Mouse (Mus musculus) stomach, embryonic 16.5 days (tissue): Measurements from ENCODE around the gene Plcl1. TPM values are rescaled to one million over a fixed set of nuclear protein-coding genes. Genes with fewer than 3 reads are reported as not detected.
"Not testable (repeated sequence)": the region's sequence is repeated elsewhere in the genome, so short reads cannot be mapped to it uniquely, and the experiment has no call there.

ENCODE experiments used
- ATAC-seq: fragments of 200-750 bp; cut with Nextera tagmentation; 2 replicates; pipeline ENCODE4 v1.8.0; 2017; ENCODE audit warnings: moderate number of reproducible peaks, moderate TSS enrichment; ENCODE audit not compliant: insufficient read depth, low FRiP score
- H3K27ac ChIP-seq: fragments of 300-500 bp; sonication (generic); 2 replicates; pipeline ENCODE4 v1.5.1; 2014; ENCODE audit warnings: low read length
- H3K27me3 ChIP-seq: fragments of 300-500 bp; sonication (generic); 2 replicates; pipeline ENCODE4 v1.6.1; 2014; ENCODE audit warnings: low read length, control low read depth, mixed read lengths; ENCODE audit not compliant: control insufficient read depth, insufficient read depth
- H3K36me3 ChIP-seq: fragments of 300-500 bp; sonication (generic); 2 replicates; pipeline ENCODE4 v1.6.1; 2014; ENCODE audit warnings: low read length; ENCODE audit not compliant: control insufficient read depth, insufficient read depth
- H3K4me1 ChIP-seq: fragments of 300-500 bp; sonication (generic); 2 replicates; pipeline ENCODE4 v1.6.1; 2014; ENCODE audit warnings: low read length, control low read depth, mixed read lengths; ENCODE audit not compliant: control insufficient read depth, insufficient read depth
- H3K4me2 ChIP-seq: fragments of 300-500 bp; sonication (generic); 2 replicates; pipeline ENCODE4 v1.6.1; 2014; ENCODE audit warnings: low read depth, low read length, mixed read lengths
- H3K4me3 ChIP-seq: fragments of 300-500 bp; sonication (generic); replicated peaks from 2 replicates; pipeline ENCODE4 v1.5.1; 2014; ENCODE audit warnings: mild to moderate bottlenecking, low read length
- H3K9ac ChIP-seq: fragments of 300-500 bp; sonication (generic); 2 replicates; pipeline ENCODE4 v1.6.1; 2014; ENCODE audit warnings: low read length
- H3K9me3 ChIP-seq: fragments of 300-500 bp; sonication (generic); replicated peaks from 2 replicates; pipeline ENCODE4 v1.6.1; 2016; ENCODE audit warnings: low read length, control low read depth; ENCODE audit not compliant: control insufficient read depth
- WGBS: fragments of 180-500 bp; shearing (Covaris S2); extraction: QIAGEN DNeasy Blood & Tissue Kit; methylation state at CpG from one replicate; pipeline ENCODE4 v1.1.7; 2014; 5-methylcytosine and 5-hydroxymethylcytosine counted together
- polyA plus RNA-seq: library from polyadenylated mRNA; unstranded; fragments of >200 nt; fragmentation: Nextera tagmentation; extraction: Ambion mirVana; gene quantifications from 2 replicates; pipeline ENCODE4 v1.2.1, GENCODE M21; 2015

Gene Plcl1
- polyA plus RNA-seq, 1 experiment from 2014 or later = 1.9 TPM

DNA sequence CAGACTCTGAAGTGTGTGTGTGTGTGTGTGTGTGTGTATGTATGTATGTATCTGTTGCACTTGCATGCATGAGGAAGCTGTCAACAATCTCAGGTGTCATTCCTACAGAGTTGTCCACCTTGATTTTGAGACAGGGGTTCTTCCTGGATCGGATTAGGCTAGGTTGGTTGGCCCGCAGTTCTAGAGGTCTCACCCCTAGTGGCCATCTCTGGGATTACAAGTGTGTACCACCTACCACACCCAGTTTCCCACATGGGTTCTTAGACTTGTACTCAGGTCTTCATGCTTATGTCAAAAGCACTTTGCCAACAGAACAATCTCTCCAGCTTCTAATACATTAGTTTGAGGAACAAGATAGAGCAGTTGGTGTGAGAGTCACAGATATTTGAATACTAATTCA, 41.9 kb downstream of the Plcl1 start:
- Histone ChIP-seq H3K4me1 (no peaks in the 10 kb centered on the region), H3K27ac (no peak overlapping the region), H3K27me3 (no peaks in the 10 kb centered on the region), H3K4me3 (no peak overlapping the region), H3K4me2 (no peak overlapping the region), H3K9me3 (no peaks in the 10 kb centered on the region), H3K9ac (no peak overlapping the region), H3K36me3 (no peaks in the 10 kb centered on the region)
- no peak for ATAC-seq
- 93% methylated on average over 2 of the region's 2 CpGs for WGBS

DNA sequence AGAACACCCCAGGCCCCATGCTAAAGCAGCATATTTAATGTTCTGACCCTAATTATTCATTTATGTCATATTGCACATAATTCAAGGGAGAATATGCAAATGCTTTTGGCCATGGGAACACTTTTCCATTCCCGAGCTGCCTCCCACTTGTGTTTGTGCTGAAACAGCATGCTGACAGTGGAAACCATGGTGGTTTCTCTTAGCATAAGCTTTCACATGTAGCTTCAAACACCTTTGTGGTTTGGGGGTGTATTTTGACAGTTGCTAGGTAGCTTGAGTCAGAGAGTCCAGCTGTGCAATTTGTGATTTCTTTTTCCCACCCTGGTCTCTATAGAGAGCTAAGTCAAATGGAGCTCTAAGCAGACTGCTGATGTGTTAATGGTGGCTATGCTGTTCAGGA, 42.4 kb downstream of the Plcl1 start:
- WGBS = 64% methylated on average over 1 of the region's 1 CpGs
- Histone ChIP-seq H3K9ac (no peak overlapping the region), H3K27me3 (no peaks in the 10 kb centered on the region), H3K9me3 (no peaks in the 10 kb centered on the region), H3K4me3 (no peak overlapping the region), H3K27ac (no peak overlapping the region), H3K4me2 (no peak overlapping the region), H3K36me3 (no peaks in the 10 kb centered on the region), H3K4me1 (no peaks in the 10 kb centered on the region)
- ATAC-seq = no peak

DNA sequence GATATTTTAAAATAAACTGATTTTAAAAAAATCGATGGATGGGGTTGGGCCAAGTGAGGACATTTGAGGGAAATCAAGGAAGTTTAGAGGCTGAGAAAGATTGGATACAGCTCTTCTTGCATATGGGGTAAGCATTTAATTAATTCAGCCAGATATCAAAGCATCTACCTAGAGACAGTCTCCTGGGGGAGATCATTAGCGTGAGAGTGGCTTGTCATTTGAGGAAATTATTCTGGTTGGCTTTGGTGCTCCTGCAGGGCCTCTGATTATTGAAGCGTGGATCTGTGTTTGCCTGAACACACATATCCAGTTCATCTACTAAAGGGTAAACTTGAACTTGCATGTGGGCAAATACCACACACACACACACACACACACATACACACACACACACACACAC, 44.1 kb downstream of the Plcl1 start:
- no peak overlapping the region for H3K4me3 ChIP-seq
- no peak overlapping the region for H3K4me2 ChIP-seq
- H3K9me3 ChIP-seq = no peaks in the 10 kb centered on the region
- no peak overlapping the region for H3K27ac ChIP-seq
- no peaks in the 10 kb centered on the region for H3K36me3 ChIP-seq
- no peaks in the 10 kb centered on the region for H3K4me1 ChIP-seq
- H3K9ac ChIP-seq = no peak overlapping the region
- WGBS = 90% methylated on average over 3 of the region's 3 CpGs
- no peak for ATAC-seq
- no peaks in the 10 kb centered on the region for H3K27me3 ChIP-seq

DNA sequence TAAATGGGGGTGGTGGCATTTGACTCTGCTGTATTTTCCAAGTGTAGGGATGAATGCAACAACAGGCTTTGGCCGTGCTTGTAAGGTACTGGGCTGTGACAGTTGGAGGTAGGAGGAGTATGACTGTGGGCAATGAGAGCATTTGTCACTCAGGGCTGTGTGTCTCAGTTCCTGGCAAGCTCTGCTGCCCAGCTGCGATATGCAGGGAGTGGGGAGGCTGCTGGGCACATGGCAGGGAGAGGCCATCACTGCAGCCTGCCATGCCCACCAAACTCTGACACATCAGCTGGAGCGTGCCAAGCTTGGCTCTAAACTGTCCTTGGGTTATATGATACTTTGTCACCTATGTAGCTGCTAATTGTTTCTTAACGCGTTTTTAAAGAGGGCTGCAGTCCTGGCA, 48.4 kb downstream of the Plcl1 start:
- Histone ChIP-seq H3K9me3 (no peaks in the 10 kb centered on the region), H3K27me3 (no peaks in the 10 kb centered on the region), H3K4me2 (no peak overlapping the region), H3K36me3 (no peaks in the 10 kb centered on the region), H3K9ac (no peak overlapping the region), H3K4me3 (no peak overlapping the region), H3K27ac (no peak overlapping the region), H3K4me1 (no peaks in the 10 kb centered on the region)
- ATAC-seq = no peak
- WGBS = 71% methylated on average over 5 of the region's 5 CpGs

DNA sequence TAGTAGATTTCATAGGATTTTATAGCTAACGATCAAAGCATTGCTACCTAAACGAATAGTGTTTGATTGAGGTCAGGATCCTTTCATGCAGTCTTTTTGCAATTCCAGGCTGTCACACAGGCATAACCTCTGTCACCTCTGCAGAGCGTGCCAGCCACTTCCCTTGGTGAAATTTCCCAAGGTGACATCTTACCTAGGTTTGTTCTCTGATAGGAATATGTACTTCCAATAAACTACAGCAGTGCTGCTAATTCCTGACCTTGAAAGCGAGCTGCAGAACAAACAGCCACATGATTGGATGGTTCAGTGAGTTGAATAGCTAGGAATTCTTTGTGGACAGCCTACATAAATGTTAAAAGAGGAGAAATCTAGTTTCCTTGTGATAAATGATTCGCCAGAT, 56.6 kb downstream of the Plcl1 start:
- WGBS = 60% methylated on average over 5 of the region's 5 CpGs
- H3K4me3 ChIP-seq = no peak overlapping the region

DNA sequence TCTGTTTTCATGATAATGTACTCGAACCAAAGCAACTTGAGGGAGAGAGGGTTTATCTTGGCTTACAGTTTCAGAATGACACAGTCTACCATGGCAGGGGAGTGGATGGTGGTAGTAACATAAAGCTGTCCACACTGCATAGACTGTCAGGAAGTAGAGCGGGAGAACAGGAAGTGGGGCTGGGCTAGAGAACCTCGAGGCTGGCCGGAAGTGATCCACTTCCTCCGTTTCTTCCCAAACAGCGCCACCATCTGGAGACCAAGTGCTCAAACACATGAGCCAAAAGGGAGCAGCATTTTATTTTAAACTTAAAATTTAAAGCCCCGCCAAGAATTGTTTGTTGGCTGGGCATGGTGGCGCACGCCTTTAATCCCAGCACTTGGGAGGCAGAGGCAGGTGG, 68.0 kb downstream of the Plcl1 start:
- no peaks in the 10 kb centered on the region for H3K4me1 ChIP-seq
- no peaks in the 10 kb centered on the region for H3K9me3 ChIP-seq
- 86% methylated on average over 9 of the region's 9 CpGs for WGBS
- no peak overlapping the region for H3K4me2 ChIP-seq
- H3K27ac ChIP-seq = no peak overlapping the region
- no peak overlapping the region for H3K4me3 ChIP-seq
- H3K36me3 ChIP-seq = no peaks in the 10 kb centered on the region
- H3K27me3 ChIP-seq = no peaks in the 10 kb centered on the region
- ATAC-seq = no peak
- H3K9ac ChIP-seq = no peak overlapping the region

More for the DNA sequence above, 56.6 kb downstream of the Plcl1 start:
- H3K9ac ChIP-seq = no peak overlapping the region
- ATAC-seq = no peak
- no peaks in the 10 kb centered on the region for H3K9me3 ChIP-seq
- no peaks in the 10 kb centered on the region for H3K4me1 ChIP-seq
- no peaks in the 10 kb centered on the region for H3K27me3 ChIP-seq
- no peak overlapping the region for H3K27ac ChIP-seq
- H3K4me2 ChIP-seq = no peak overlapping the region
- H3K36me3 ChIP-seq = no peaks in the 10 kb centered on the region

DNA sequence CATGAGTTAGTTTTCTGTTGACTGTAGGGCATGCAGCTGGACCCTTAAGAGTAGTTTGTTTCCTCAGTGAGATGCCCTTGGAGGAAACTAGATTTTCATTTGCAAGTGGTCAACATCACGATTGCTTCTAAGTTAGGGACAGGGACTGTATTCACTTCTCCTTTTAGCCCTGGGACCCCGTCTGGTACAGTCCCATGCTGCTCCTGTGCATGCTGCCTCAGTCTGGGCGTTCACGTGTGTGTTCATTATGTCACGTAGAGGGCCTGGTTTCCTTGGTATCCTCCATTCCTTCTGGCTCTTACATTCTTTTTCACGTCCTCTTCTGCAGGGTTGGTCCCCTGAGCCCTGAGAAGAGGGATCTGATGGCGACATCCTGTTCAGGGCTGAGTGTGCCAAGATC, 69.3 kb downstream of the Plcl1 start:
- Histone ChIP-seq H3K27ac (no peak overlapping the region), H3K4me2 (no peak overlapping the region), H3K4me1 (no peaks in the 10 kb centered on the region), H3K27me3 (no peaks in the 10 kb centered on the region), H3K36me3 (no peaks in the 10 kb centered on the region), H3K9ac (no peak overlapping the region), H3K9me3 (no peaks in the 10 kb centered on the region), H3K4me3 (no peak overlapping the region)
- 80% methylated on average over 7 of the region's 7 CpGs for WGBS
- ATAC-seq = no peak

DNA sequence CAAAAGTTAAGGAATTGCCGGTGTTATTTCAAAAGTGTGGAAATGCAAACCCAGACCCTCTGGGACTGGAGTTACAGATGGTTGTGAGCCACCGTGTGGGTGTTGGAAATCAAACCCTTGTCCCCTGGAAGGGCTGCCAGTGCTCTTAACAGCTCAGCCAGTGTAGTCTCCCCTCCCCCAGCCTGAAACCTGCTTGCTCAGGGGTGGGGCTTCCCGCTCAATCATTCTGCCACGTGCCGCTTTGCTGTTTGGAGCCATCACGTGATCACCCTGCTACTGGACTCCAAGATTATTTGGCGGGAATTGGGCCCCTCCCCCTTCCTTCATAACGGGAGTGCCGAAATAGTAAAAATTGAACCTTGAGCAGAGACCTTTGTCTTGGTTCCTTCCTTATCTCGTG, 81.7 kb downstream of the Plcl1 start:
- H3K27ac ChIP-seq, H3K4me3 ChIP-seq, ATAC-seq, H3K4me2 ChIP-seq, H3K4me1 ChIP-seq, H3K9ac ChIP-seq, H3K27me3 ChIP-seq, H3K9me3 ChIP-seq, H3K36me3 ChIP-seq: not testable (repeated sequence)
- WGBS = 75% methylated on average over 10 of the region's 10 CpGs

DNA sequence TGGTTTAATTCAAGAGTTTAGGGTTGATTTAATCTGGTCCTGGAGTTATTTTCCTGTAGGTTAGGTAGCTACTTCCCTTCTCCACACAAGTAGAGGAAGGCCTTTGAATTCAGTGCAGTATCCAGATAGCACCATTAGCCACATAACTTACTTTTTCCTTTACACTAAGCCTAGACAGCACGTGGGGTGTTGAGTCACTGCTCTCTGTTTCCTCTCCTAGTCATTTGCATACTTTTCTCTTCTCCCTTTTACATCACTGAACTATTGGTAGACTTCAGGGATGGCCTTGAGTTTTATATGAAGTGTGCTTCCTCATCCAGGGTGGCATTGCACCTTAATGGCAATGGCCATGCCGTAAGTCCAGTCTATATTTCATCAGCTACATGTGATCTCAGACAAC, 82.5 kb downstream of the Plcl1 start:
- Histone ChIP-seq H3K4me3 (no peak overlapping the region), H3K4me1 (0 out of 2 replicates have a peak, but pooled peaks cover 2% of the 10 kb centered on the region), H3K9ac (no peak overlapping the region), H3K27me3 (no peaks in the 10 kb centered on the region), H3K9me3 (no peaks in the 10 kb centered on the region), H3K27ac (no peak overlapping the region), H3K36me3 (no peaks in the 10 kb centered on the region), H3K4me2 (no peak overlapping the region)
- no peak for ATAC-seq
- WGBS = 75% methylated on average over 2 of the region's 2 CpGs

DNA sequence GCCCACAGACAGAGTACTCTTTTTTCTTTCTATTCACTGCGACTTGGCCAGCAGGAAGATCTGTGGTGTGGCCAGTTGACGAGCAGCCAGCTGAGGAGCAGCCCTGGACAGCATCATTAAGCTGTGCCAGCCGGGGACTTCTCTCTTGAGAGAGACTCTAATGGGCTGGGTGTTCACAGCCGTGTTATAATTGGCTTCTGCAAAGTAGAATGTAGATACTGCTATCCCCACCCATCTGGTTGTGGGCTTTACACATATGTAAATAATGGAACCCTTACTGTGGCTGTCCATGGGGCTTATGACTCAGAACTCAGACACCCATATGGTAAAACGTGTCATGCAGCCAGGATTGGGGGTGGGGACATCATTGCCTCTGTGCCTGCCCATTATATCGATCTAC, 83.6 kb downstream of the Plcl1 start:
- H3K27ac ChIP-seq = no peak overlapping the region
- no peak overlapping the region for H3K4me3 ChIP-seq
- H3K27me3 ChIP-seq = no peaks in the 10 kb centered on the region
- WGBS = 38% methylated on average over 6 of the region's 6 CpGs
- ATAC-seq = peak; percentile 80; the same call in 1 of the 2 replicates
- H3K4me2 ChIP-seq = no peak overlapping the region
- H3K9ac ChIP-seq = no peak overlapping the region
- 0 out of 2 replicates have a peak, but pooled peaks cover 2% of the 10 kb centered on the region for H3K4me1 ChIP-seq
- no peaks in the 10 kb centered on the region for H3K9me3 ChIP-seq
- H3K36me3 ChIP-seq = no peaks in the 10 kb centered on the region
